Mouse (Mus musculus): ENCODE data around the gene Nudt16l1. TPM values are rescaled to one million over a fixed set of nuclear protein-coding genes. Genes with fewer than 3 reads are reported as not detected.

Gene Nudt16l1
- polyA plus RNA-seq, 1 experiment: 102 TPM

- TF ChIP-seq POLR2A (IDR thresholded peaks at IDR 0.05; ENCODE audit: borderline replicate concordance, extremely low read depth, insufficient read depth, insufficient read length, poor library complexity, severe bottlenecking) (no peak), CTCF (IDR thresholded peaks at IDR 0.05; ENCODE audit: borderline replicate concordance, extremely low read depth, insufficient read depth, insufficient read length) (no peak)
- no peak for DNase-seq (ENCODE audit: low read depth)
Observed at GRCm38 (mm10) chr16:4940311-4940850, 1.8 kb downstream of the Nudt16l1 start.

DNA sequence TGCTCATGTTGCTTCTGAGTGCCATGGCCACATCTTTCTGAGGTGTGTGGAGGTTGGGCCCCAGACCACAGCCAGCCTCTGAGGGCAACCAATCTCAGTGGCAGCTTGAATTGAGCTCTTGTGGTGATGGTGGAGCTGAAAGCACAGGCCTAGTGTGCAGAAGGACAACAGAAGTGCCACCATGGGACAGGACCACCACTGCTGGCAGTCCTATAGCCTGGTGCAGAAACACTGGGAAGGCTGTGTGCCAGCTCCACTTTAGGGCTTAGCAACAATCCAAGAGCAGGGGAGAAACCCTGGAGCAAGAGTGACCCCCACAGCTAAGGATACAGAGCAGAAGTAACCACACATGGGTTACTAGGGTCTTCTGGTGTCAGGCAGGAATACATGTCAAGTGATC is 2.5 kb downstream of the Nudt16l1 start:
- DNase-seq (ENCODE audit: low read depth): no peak
- TF ChIP-seq CTCF (IDR thresholded peaks at IDR 0.05; ENCODE audit: borderline replicate concordance, extremely low read depth, insufficient read depth, insufficient read length): no peak
- TF ChIP-seq POLR2A (IDR thresholded peaks at IDR 0.05; ENCODE audit: borderline replicate concordance, extremely low read depth, insufficient read depth, insufficient read length, poor library complexity, severe bottlenecking): no peak

GRCm38 (mm10) chr16:4942868-4943267 is 4.3 kb downstream of the Nudt16l1 start:
- no peak for TF ChIP-seq POLR2A (IDR thresholded peaks at IDR 0.05; ENCODE audit: borderline replicate concordance, extremely low read depth, insufficient read depth, insufficient read length, poor library complexity, severe bottlenecking)
- no peak for TF ChIP-seq CTCF (IDR thresholded peaks at IDR 0.05; ENCODE audit: borderline replicate concordance, extremely low read depth, insufficient read depth, insufficient read length)
- DNase-seq (ENCODE audit: low read depth): no peak

DNA sequence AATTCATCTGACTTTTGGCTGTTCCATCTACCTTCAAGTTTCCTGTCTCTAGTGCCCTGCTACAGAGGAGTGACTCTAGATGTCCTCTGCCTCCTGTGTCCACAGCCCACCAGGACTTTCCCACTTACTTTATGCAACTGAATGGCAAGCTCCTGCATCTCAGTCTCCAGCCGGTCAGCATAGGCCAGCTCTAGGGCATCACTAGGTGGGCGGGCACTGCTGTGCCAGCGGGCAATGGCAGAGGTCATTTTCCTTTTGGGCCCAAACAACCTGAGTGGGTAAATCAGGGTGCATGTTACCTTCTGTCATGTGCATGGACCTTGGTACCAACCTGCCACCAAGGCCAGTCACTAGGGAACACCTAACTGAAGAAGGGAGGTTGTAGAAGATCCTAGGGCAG is 4.9 kb downstream of the Nudt16l1 start:
- TF ChIP-seq CTCF (IDR thresholded peaks at IDR 0.05; ENCODE audit: borderline replicate concordance, extremely low read depth, insufficient read depth, insufficient read length): no peak
- DNase-seq (ENCODE audit: low read depth): no peak

DNA sequence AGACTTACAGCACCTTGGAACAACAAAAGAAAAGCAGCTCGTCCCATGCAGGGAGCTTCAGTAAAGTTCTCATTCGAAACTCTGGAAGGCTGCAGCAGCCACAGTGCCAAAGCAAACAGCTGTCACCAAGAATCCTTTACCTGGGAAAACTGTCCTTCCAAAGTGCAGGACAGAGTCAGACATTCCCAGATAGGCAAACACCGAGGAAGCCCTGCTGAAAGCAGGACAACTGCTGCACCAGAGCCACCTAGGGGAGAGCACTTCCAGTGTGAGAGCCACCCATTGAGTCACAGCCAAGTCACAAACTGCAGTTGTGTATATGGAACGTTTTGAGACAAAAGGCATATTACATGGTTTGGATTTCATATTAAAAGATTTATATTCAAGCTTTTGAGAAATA is 6.9 kb downstream of the Nudt16l1 start:
- no peak for TF ChIP-seq CTCF (IDR thresholded peaks at IDR 0.05; ENCODE audit: borderline replicate concordance, extremely low read depth, insufficient read depth, insufficient read length)
- no peak for TF ChIP-seq POLR2A (IDR thresholded peaks at IDR 0.05; ENCODE audit: borderline replicate concordance, extremely low read depth, insufficient read depth, insufficient read length, poor library complexity, severe bottlenecking)
- DNase-seq (ENCODE audit: low read depth): no peak

DNA sequence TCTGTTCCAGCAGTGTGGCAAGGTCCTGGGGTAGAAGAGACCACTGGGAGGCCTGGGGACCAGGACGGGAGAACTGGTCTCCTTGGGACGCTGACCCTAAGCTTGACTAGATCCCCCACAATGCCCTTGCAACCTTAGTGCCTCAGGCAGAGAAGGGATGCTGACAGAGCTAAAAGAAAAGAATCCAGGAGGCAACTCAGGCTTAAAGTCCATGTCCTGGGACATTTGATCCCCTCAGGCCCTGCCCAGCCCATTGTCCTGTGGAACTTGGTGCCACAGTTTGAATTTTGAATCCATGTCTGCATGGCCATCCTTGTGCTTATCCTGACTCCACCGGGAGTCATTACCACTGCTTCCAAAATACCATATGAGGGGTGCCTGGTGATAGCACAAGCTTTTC is 7.6 kb downstream of the Nudt16l1 start:
- TF ChIP-seq POLR2A (IDR thresholded peaks at IDR 0.05; ENCODE audit: borderline replicate concordance, extremely low read depth, insufficient read depth, insufficient read length, poor library complexity, severe bottlenecking) (no peak), CTCF (IDR thresholded peaks at IDR 0.05; ENCODE audit: borderline replicate concordance, extremely low read depth, insufficient read depth, insufficient read length) (no peak)

DNA sequence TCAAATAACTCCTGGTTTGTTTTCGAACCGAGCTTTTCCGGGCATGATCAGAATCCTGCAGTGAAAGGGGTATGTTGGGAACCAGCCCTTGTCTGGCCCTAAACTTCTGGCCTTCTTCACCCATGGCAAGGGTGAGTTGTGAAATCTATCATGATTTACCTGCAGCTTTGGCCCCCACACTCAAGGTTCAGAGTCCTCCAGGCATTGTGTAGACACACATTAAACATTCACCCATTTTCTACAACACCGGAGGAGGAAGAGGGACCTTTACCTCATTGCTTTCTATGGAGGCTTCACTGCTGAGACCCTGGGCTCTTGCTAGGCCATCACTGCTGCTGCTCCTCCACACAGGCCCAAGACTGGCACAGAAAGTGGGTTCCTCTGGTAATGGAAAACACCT is 8.8 kb downstream of the Nudt16l1 start:
- no peak for DNase-seq (ENCODE audit: low read depth)
- TF ChIP-seq POLR2A (IDR thresholded peaks at IDR 0.05; ENCODE audit: borderline replicate concordance, extremely low read depth, insufficient read depth, insufficient read length, poor library complexity, severe bottlenecking) (no peak), CTCF (IDR thresholded peaks at IDR 0.05; ENCODE audit: borderline replicate concordance, extremely low read depth, insufficient read depth, insufficient read length) (no peak)

More for the DNA sequence above, 7.6 kb downstream of the Nudt16l1 start:
- DNase-seq (ENCODE audit: low read depth): no peak

GRCm38 (mm10) chr16:4956609-4957008 is 18.0 kb downstream of the Nudt16l1 start:
- TF ChIP-seq CTCF (IDR thresholded peaks at IDR 0.05; ENCODE audit: borderline replicate concordance, extremely low read depth, insufficient read depth, insufficient read length) (no peak), POLR2A (IDR thresholded peaks at IDR 0.05; ENCODE audit: borderline replicate concordance, extremely low read depth, insufficient read depth, insufficient read length, poor library complexity, severe bottlenecking) (no peak)
- no peak for DNase-seq (ENCODE audit: low read depth)

DNA sequence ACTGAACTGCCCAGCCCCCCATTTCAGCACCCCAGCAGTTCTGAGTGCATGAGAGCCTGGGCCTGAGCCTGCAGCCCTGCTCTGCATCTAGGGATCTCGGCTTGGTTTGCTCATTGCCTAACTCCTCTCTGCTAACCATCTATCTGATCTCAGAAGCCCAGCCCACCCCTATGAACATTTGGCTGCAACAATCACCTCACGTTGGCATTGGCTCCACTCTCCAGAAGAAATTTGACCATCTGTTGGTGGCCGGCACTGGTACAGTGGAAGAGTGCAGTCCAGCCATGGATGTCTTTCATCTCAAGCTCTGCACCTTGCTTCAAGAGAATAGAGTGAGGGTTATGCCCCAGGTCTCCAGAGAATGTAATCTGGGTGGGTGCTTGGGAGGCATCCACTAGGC is 18.9 kb downstream of the Nudt16l1 start:
- TF ChIP-seq POLR2A (IDR thresholded peaks at IDR 0.05; ENCODE audit: borderline replicate concordance, extremely low read depth, insufficient read depth, insufficient read length, poor library complexity, severe bottlenecking) (no peak), CTCF (IDR thresholded peaks at IDR 0.05; ENCODE audit: borderline replicate concordance, extremely low read depth, insufficient read depth, insufficient read length) (no peak)
- no peak for DNase-seq (ENCODE audit: low read depth)

DNA sequence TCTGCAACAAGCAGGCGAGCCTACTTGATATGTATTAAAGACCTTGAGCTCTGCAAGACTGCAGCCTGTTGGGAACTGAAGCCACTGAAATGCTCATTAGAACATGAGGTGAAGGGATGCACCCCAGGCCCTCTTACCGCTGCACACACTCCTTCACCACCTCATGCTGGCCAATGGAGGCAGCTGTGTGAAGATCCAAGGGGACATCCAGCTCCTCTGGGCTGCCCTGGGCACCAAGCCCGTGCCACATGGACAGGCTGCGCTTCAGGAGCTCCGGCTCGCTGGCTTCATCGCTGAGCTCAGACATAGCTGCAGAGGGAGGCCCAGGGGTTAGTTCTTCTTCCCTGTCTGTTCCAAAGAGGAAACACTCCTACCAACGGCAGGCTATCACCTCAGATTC is 21.7 kb downstream of the Nudt16l1 start:
- no peak for DNase-seq (ENCODE audit: low read depth)

GRCm38 (mm10) chr16:4963346-4963745 is 24.8 kb downstream of the Nudt16l1 start:
- no peak for DNase-seq (ENCODE audit: low read depth)
- no peak for TF ChIP-seq CTCF (IDR thresholded peaks at IDR 0.05; ENCODE audit: borderline replicate concordance, extremely low read depth, insufficient read depth, insufficient read length)

More for the DNA sequence above, 21.7 kb downstream of the Nudt16l1 start:
- TF ChIP-seq POLR2A (IDR thresholded peaks at IDR 0.05; ENCODE audit: borderline replicate concordance, extremely low read depth, insufficient read depth, insufficient read length, poor library complexity, severe bottlenecking) (no peak), CTCF (IDR thresholded peaks at IDR 0.05; ENCODE audit: borderline replicate concordance, extremely low read depth, insufficient read depth, insufficient read length) (no peak)

DNA sequence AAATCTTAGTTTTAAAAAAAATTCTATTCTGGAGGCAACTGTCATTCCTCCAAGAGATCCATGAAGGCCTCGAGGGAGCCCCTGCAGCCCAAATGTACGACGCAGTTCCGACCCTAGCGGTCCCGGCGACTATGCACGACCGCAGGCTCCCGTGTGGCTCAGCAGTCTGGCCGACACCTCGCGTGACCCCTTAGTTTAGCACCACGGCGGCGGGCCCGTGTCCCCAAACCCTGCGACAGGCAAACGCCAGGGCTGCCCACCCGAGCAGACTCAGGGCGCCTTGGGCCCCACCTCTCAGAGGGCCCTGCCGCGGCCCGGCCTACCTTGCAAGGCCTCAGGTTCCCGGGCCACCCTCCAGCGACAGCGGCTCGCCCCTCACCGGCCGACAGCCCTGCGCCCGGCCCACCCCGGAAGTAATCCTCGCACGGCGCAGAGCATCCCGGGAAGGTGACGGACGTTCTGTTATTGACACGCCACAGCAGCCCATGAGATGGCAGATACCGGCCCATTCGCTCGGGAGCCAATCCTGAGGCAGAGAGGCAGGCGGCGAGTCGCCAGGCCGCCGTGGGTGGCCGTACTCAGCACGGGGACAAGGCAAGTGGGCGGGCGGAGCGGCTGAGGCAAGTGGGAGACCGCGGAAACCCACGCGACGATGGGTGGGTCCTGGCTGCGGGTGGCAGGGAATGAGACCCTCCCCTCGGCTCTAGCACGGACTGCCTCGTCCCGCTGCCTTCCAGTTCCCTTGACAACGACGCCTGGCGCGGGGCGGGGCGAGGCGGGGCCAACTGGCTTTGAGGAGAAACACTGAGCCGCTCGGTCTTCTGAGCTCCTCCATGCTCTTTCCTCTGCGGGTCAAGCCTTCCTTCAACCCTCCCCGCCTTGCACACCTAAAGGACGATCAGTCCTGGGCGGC is 25.5 kb downstream of the Nudt16l1 start, which contains the start of gene Anks3:
TSS of gene Anks3 (minus strand) at position 409 of the 913 bp plus-strand sequence.
- TF ChIP-seq POLR2A (IDR thresholded peaks at IDR 0.05; ENCODE audit: borderline replicate concordance, extremely low read depth, insufficient read depth, insufficient read length, poor library complexity, severe bottlenecking) (peak; percentile 71), CTCF (IDR thresholded peaks at IDR 0.05; ENCODE audit: borderline replicate concordance, extremely low read depth, insufficient read depth, insufficient read length) (no peak)
- DNase-seq (ENCODE audit: low read depth): peak; percentile 99

Data from brain, embryonic 14.5 days (tissue).